Mouse (Mus musculus): ENCODE data around the gene Tsc22d1. TPM values are rescaled to one million over a fixed set of nuclear protein-coding genes. Genes with fewer than 3 reads are reported as not detected.

The Tsc22d1 gene
- total and polyA plus RNA-seq, 2 experiments from 2014 or later = 170 to 241 TPM

DNA sequence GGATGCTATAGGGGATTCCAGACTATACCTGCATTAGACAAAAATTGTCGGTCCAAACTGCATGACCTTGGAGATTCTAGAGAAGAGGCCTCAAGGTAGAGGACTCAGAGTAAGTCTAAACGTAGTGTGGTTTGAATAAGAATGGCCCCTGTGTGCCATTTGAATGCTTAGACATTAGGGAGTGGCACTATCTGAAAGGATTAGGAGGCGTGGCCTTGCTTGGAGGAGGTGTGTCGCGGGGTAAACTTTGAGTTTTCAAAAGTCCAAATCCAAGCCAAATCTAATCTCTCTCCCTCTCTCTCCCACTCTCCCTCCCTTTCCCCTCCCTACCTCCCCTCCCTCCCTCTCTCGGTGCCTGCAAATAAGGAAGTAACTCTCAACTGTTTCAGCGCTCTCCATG lies 26.7 kb upstream of the Tsc22d1 start:
- ATAC-seq (ENCODE audit: insufficient read depth, low read depth) (no peak), DNase-seq (ENCODE audit: low spot score) (no peak)
- H3K36me3 ChIP-seq (replicated peaks; ENCODE audit: control insufficient read depth, insufficient read depth, low read length) = no peaks in the 10 kb centered on the region
- WGBS = 68% methylated on average over 7 of the region's 7 CpGs
- TF ChIP-seq CTCF (IDR thresholded peaks at IDR 0.05; ENCODE audit: low read depth) (no peak), EP300 (IDR thresholded peaks at IDR 0.05; ENCODE audit: low read depth) (no peak)
- H3K4me2 ChIP-seq (ENCODE audit: low read depth, low read length) = no peak overlapping the region
- no peak overlapping the region for H3K4me3 ChIP-seq (ENCODE audit: low read depth, low read length)
- H3K9ac ChIP-seq (replicated peaks; ENCODE audit: low read depth, low read length) = no peak overlapping the region
- no peaks in the 10 kb centered on the region for H3K27me3 ChIP-seq (ENCODE audit: control insufficient read depth, insufficient read depth, low read length)
- no peak overlapping the region for H3K27ac ChIP-seq (ENCODE audit: low read depth)
- no peaks in the 10 kb centered on the region for H3K4me1 ChIP-seq (ENCODE audit: control insufficient read depth, insufficient read depth)
- H3K9me3 ChIP-seq (replicated peaks; ENCODE audit: control insufficient read depth, low read length) = no peaks in the 10 kb centered on the region; the same call in 1 of the 2 replicates

GRCm38 (mm10) chr14:76398251-76398650 lies 16.5 kb upstream of the Tsc22d1 start:
- Histone ChIP-seq H3K4me3 (ENCODE audit: low read depth, low read length) (no peak overlapping the region), H3K9ac (replicated peaks; ENCODE audit: low read depth, low read length) (no peak overlapping the region), H3K36me3 (replicated peaks; ENCODE audit: control insufficient read depth, insufficient read depth, low read length) (no peaks in the 10 kb centered on the region), H3K4me2 (ENCODE audit: low read depth, low read length) (no peak overlapping the region), H3K9me3 (replicated peaks; ENCODE audit: control insufficient read depth, low read length) (no peaks in the 10 kb centered on the region), H3K4me1 (ENCODE audit: control insufficient read depth, insufficient read depth) (no peaks in the 10 kb centered on the region), H3K27ac (ENCODE audit: low read depth) (no peak overlapping the region), H3K27me3 (ENCODE audit: control insufficient read depth, insufficient read depth, low read length) (no peaks in the 10 kb centered on the region)
- DNase-seq (ENCODE audit: low spot score) = no peak
- ATAC-seq (ENCODE audit: insufficient read depth, low read depth) = no peak
- no peak for TF ChIP-seq EP300 (IDR thresholded peaks at IDR 0.05; ENCODE audit: low read depth)

- 87% methylated on average over 4 of the region's 4 CpGs for WGBS
- Histone ChIP-seq H3K27ac (ENCODE audit: low read depth) (no peak overlapping the region), H3K36me3 (replicated peaks; ENCODE audit: control insufficient read depth, insufficient read depth, low read length) (no peaks in the 10 kb centered on the region), H3K9me3 (replicated peaks; ENCODE audit: control insufficient read depth, low read length) (no peaks in the 10 kb centered on the region), H3K27me3 (ENCODE audit: control insufficient read depth, insufficient read depth, low read length) (no peaks in the 10 kb centered on the region), H3K4me1 (ENCODE audit: control insufficient read depth, insufficient read depth) (no peaks in the 10 kb centered on the region), H3K4me3 (ENCODE audit: low read depth, low read length) (no peak overlapping the region), H3K9ac (replicated peaks; ENCODE audit: low read depth, low read length) (no peak overlapping the region), H3K4me2 (ENCODE audit: low read depth, low read length) (no peak overlapping the region)
- no peak for ATAC-seq (ENCODE audit: insufficient read depth, low read depth)
- DNase-seq (ENCODE audit: low spot score) = no peak
- TF ChIP-seq CTCF (IDR thresholded peaks at IDR 0.05; ENCODE audit: low read depth) (no peak), EP300 (IDR thresholded peaks at IDR 0.05; ENCODE audit: low read depth) (no peak)
Observed at GRCm38 (mm10) chr14:76402574-76402973, 12.2 kb upstream of the Tsc22d1 start.

GRCm38 (mm10) chr14:76409111-76409510 lies 5.7 kb upstream of the Tsc22d1 start:
- Histone ChIP-seq H3K27ac (ENCODE audit: low read depth) (no peak overlapping the region), H3K9me3 (replicated peaks; ENCODE audit: control insufficient read depth, low read length) (no peaks in the 10 kb centered on the region), H3K4me2 (ENCODE audit: low read depth, low read length) (no peak overlapping the region), H3K4me3 (ENCODE audit: low read depth, low read length) (no peak overlapping the region), H3K36me3 (replicated peaks; ENCODE audit: control insufficient read depth, insufficient read depth, low read length) (no peaks in the 10 kb centered on the region), H3K9ac (replicated peaks; ENCODE audit: low read depth, low read length) (no peak overlapping the region), H3K4me1 (ENCODE audit: control insufficient read depth, insufficient read depth) (0 out of 2 replicates have a peak, but pooled peaks cover 5% of the 10 kb centered on the region), H3K27me3 (ENCODE audit: control insufficient read depth, insufficient read depth, low read length) (no peaks in the 10 kb centered on the region)
- 43% methylated on average over 8 of the region's 8 CpGs for WGBS
- no peak for DNase-seq (ENCODE audit: low spot score)
- TF ChIP-seq EP300 (IDR thresholded peaks at IDR 0.05; ENCODE audit: low read depth) (no peak), CTCF (IDR thresholded peaks at IDR 0.05; ENCODE audit: low read depth) (no peak)
- ATAC-seq (ENCODE audit: insufficient read depth, low read depth) = no peak

- no peaks in the 10 kb centered on the region for H3K9me3 ChIP-seq (replicated peaks; ENCODE audit: control insufficient read depth, low read length)
- peak overlapping the region; percentile 95 for H3K27ac ChIP-seq (ENCODE audit: low read depth)
- TF ChIP-seq CTCF (IDR thresholded peaks at IDR 0.05; ENCODE audit: low read depth) (no peak), EP300 (IDR thresholded peaks at IDR 0.05; ENCODE audit: low read depth) (no peak)
- peak overlapping the region; percentile 91 for H3K4me2 ChIP-seq (ENCODE audit: low read depth, low read length)
- WGBS = 1% methylated on average over 10 of the region's 10 CpGs
- no peaks in the 10 kb centered on the region for H3K27me3 ChIP-seq (ENCODE audit: control insufficient read depth, insufficient read depth, low read length)
- H3K9ac ChIP-seq (replicated peaks; ENCODE audit: low read depth, low read length) = peak overlapping the region; percentile 94
- ATAC-seq (ENCODE audit: insufficient read depth, low read depth) (no peak), DNase-seq (ENCODE audit: low spot score) (no peak)
- H3K4me3 ChIP-seq (ENCODE audit: low read depth, low read length) = peak overlapping the region; percentile 78
- H3K4me1 ChIP-seq (ENCODE audit: control insufficient read depth, insufficient read depth) = 0 out of 2 replicates have a peak, but pooled peaks cover 16% of the 10 kb centered on the region
- H3K36me3 ChIP-seq (replicated peaks; ENCODE audit: control insufficient read depth, insufficient read depth, low read length) = peaks cover 16% of the 10 kb centered on the region; the same call in 1 of the 2 replicates
Observed at GRCm38 (mm10) chr14:76413773-76414121, 1.0 kb upstream of the Tsc22d1 start.

DNA sequence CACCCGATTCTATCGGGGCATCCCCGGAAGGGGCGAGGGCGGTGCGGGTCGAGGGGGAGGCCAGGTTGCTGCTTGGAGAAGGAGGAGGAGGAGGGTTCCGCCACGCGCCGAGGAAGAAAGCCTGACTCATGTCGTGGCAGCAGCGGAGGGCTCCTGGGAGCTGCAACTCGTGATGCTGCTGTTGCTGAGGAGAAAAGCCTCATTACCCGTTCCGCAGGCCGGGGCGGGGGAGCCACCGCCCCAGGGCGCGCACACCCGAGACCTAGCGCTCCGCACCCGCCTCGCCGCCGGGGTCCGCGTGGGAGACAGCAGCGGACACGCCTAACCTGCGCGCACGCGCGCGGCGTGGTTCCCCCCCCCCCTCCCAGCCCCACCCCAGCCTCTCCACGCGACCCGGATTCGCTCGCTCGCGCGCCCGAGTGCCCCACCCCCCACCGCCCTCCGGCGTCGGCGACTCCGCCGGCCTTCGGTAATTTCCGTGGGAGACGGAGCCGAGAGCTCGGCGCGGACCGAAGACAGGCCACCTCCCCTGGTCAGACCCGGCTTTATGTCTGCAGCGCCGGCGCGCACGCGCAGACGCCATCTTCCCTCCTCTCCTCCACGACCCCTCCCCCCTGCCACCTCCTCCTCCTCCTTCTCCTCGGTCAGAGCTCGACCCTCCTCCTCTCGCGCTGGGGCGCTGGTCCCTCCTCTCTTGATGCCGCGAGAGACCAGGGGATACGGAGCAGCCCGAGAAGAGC lies 469 bp upstream of the Tsc22d1 start:
- peak; percentile 98 for DNase-seq (ENCODE audit: low spot score)
- Histone ChIP-seq H3K9me3 (replicated peaks; ENCODE audit: control insufficient read depth, low read length) (no peaks in the 10 kb centered on the region), H3K4me2 (ENCODE audit: low read depth, low read length) (peak overlapping the region; percentile 91), H3K4me1 (ENCODE audit: control insufficient read depth, insufficient read depth) (0 out of 2 replicates have a peak, but pooled peaks cover 16% of the 10 kb centered on the region), H3K4me3 (ENCODE audit: low read depth, low read length) (peak overlapping the region; percentile 78), H3K9ac (replicated peaks; ENCODE audit: low read depth, low read length) (peak overlapping the region; percentile 94), H3K27me3 (ENCODE audit: control insufficient read depth, insufficient read depth, low read length) (no peaks in the 10 kb centered on the region), H3K36me3 (replicated peaks; ENCODE audit: control insufficient read depth, insufficient read depth, low read length) (peaks cover 17% of the 10 kb centered on the region; the same call in 1 of the 2 replicates), H3K27ac (ENCODE audit: low read depth) (peak overlapping the region; percentile 95)
- under 1% methylated on average over 58 of the region's 81 CpGs for WGBS
- peak; percentile 93 for ATAC-seq (ENCODE audit: insufficient read depth, low read depth)
- TF ChIP-seq EP300 (IDR thresholded peaks at IDR 0.05; ENCODE audit: low read depth) = no peak; the same call in 1 of the 2 replicates
- no peak for TF ChIP-seq CTCF (IDR thresholded peaks at IDR 0.05; ENCODE audit: low read depth)
